Mouse (Mus musculus): ENCODE results near the gene Rrh. TPM values are rescaled to one million over a fixed set of nuclear protein-coding genes. Genes with fewer than 3 reads are reported as not detected.
"Not testable (repeated sequence)": the region's sequence is repeated elsewhere in the genome, so short reads cannot be mapped to it uniquely, and the experiment has no call there.

The Rrh gene
- polyA plus RNA-seq, 1 experiment from 2014 or later: 0.37 TPM

DNA sequence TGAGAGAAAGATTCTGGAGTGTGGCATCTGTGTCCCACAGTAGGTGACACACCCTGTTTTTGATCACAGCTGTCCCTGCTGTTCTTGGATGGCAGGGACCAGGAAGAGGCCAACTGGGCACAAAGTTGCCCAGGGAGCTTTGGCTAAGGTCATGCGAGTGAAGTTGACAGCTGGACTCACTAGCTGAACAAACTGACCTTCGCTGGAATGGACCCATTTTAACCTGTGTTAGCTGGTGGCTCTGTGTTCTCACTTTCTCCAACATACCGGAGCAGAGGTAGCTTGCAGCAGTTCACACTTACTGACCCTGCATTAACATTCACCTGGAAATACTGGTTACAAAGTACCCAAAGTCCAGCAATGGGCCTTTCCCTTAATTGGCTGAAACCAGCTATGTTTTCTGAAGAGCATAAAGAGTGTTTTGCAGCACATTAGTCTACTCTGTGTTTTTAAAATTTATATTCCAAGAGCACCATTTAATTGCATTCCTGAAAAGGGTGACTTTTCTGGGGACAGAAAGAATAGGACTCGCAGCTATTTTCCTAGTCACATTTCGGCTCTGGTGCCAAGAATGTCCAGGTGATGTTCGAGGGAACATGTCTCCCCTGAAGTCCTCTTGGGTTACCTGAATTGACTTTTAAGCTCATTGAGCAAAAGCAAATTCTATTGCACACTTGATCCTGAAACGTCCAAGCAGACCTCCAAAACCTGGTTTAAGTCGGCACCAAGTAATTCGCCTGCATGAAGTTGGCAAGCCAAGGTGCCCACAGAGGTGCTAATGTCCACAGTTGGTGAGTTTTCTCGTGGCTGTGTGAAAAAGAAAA, 55.2 kb downstream of the Rrh start:
- peaks cover 5% of the 10 kb centered on the region; the same call in 1 of the 2 replicates for H3K9me3 ChIP-seq

GRCm38 (mm10) chr3:129766106-129766505, 56.3 kb downstream of the Rrh start:
- Histone ChIP-seq H3K36me3 (replicated peaks) (no peaks in the 10 kb centered on the region), H3K4me1 (no peaks in the 10 kb centered on the region), H3K27ac (no peak overlapping the region), H3K27me3 (ENCODE audit: poor library complexity, severe bottlenecking) (no peaks in the 10 kb centered on the region), H3K9me3 (peaks cover 5% of the 10 kb centered on the region; the same call in 1 of the 2 replicates), H3K4me3 (no peak overlapping the region)
- 86% methylated on average over 4 of the region's 4 CpGs for WGBS
- no peak for DNase-seq (ENCODE audit: extremely low spot score, low spot score)

More for the DNA sequence above, 55.2 kb downstream of the Rrh start:
- Histone ChIP-seq H3K27me3 (ENCODE audit: poor library complexity, severe bottlenecking) (no peaks in the 10 kb centered on the region), H3K36me3 (replicated peaks) (no peaks in the 10 kb centered on the region), H3K27ac (no peak overlapping the region), H3K4me3 (no peak overlapping the region), H3K4me1 (no peaks in the 10 kb centered on the region)
- 90% methylated on average over 10 of the region's 10 CpGs for WGBS
- no peak for DNase-seq (ENCODE audit: extremely low spot score, low spot score)

GRCm38 (mm10) chr3:129757599-129757998, 64.8 kb downstream of the Rrh start:
- H3K4me1 ChIP-seq: peaks cover 17% of the 10 kb centered on the region
- not testable (repeated sequence) for H3K36me3 ChIP-seq (replicated peaks); H3K4me3 ChIP-seq; H3K9me3 ChIP-seq; DNase-seq (ENCODE audit: extremely low spot score, low spot score); H3K27ac ChIP-seq
- 93% methylated on average over 1 of the region's 1 CpGs for WGBS
- H3K27me3 ChIP-seq (ENCODE audit: poor library complexity, severe bottlenecking): peaks cover 38% of the 10 kb centered on the region

DNA sequence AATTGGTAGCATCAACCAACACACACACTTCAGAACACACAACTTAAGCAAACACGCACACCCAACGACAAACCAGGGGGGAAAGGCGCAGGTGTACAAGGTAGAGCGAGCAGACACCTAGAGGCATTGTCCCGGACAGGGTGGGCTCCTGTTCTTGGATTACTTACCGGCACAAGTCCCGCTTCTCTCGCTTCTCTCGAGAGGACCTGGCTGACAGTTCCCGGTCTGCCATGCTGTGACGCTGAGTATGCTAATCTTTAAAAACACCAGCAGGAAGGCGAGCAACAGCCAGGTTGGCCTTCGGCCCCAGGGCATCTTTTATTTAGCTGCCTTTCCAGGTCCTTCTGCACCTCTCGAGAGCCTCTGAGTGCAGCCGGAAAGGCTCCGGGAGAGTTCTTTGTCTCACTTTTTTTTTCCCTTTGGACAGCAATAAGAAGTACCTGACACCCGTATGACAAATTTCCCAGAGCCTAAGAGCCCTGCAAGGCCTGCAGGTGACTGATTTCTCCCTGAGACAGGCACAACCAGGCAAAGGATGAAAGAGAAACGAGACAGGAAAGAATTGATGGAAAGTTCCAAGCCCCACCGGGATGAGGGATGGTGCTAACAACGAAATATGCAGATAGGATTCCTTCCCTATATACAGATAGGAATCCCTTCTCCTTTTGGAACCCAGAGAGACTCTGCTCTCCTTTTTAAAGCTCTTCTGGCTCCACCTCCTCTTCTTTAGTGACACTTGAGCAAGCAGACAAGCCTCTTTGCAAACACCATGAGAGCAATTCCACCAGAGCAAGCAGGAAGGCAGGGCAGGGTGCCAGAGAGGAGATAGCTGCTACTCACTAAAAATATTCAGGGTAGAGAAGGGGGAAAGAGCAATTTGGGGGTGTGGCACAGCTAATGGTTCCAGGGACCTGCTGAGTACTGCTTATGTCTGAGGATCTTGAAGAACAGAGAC, 67.5 kb downstream of the Rrh start, which contains the start of gene Egf:
Gene Egf, minus strand, starts transcription at position 667 of the 955 bp plus-strand sequence.
- peak; percentile 21 for DNase-seq (ENCODE audit: extremely low spot score, low spot score)
- 10% methylated on average over 20 of the region's 20 CpGs for WGBS
- peak within 1 kb of the TSS; percentile 41 for H3K4me3 ChIP-seq
- no peak within 1 kb of the TSS for H3K27ac ChIP-seq
- H3K4me1 ChIP-seq: peaks cover 17% of the 10 kb centered on the region
- H3K27me3 ChIP-seq (ENCODE audit: poor library complexity, severe bottlenecking): peaks cover 41% of the 10 kb centered on the region
- no peaks in the 10 kb centered on the region; the same call in 1 of the 2 replicates for H3K9me3 ChIP-seq
- H3K36me3 ChIP-seq (replicated peaks): no peaks in the 10 kb centered on the region

Other genes starting within 250 kb of the Rrh start
- 1.2 and 1.8 TPM in 2 replicates for gene Egf, start 67.3 kb downstream of the Rrh start, polyA plus RNA-seq (2016; fragmentation: Nextera tagmentation; extraction: Ambion mirVana)
- not detected in 2 replicates for gene Lrit3, start 18.6 kb downstream of the Rrh start, polyA plus RNA-seq (2016; fragmentation: Nextera tagmentation; extraction: Ambion mirVana)
- gene Gar1, start 8.8 kb upstream of the Rrh start, polyA plus RNA-seq (2016; fragmentation: Nextera tagmentation; extraction: Ambion mirVana): 112 and 124 TPM in 2 replicates
- gene Cfi, start 13.3 kb upstream of the Rrh start, polyA plus RNA-seq (2016; fragmentation: Nextera tagmentation; extraction: Ambion mirVana): 0.20 and 0.52 TPM in 2 replicates
- gene Pla2g12a, start 56.0 kb upstream of the Rrh start, polyA plus RNA-seq (2016; fragmentation: Nextera tagmentation; extraction: Ambion mirVana): 37.1 and 39.3 TPM in 2 replicates
- gene Casp6, start 78.8 kb upstream of the Rrh start, polyA plus RNA-seq (2016; fragmentation: Nextera tagmentation; extraction: Ambion mirVana): 71.1 and 74.9 TPM in 2 replicates
- 1.4 and 1.6 TPM in 2 replicates for gene Mcub, start 147.6 kb upstream of the Rrh start, polyA plus RNA-seq (2016; fragmentation: Nextera tagmentation; extraction: Ambion mirVana)
- gene Sec24b, start 239.0 kb upstream of the Rrh start, polyA plus RNA-seq (2016; fragmentation: Nextera tagmentation; extraction: Ambion mirVana): 36.1 and 36.6 TPM in 2 replicates